Mouse (Mus musculus): ENCODE measurements around the gene Gm21987. TPM values are rescaled to one million over a fixed set of nuclear protein-coding genes. Genes with fewer than 3 reads are reported as not detected.

The Gm21987 gene
- polyA plus RNA-seq, 1 experiment = 1.4 TPM

DNA sequence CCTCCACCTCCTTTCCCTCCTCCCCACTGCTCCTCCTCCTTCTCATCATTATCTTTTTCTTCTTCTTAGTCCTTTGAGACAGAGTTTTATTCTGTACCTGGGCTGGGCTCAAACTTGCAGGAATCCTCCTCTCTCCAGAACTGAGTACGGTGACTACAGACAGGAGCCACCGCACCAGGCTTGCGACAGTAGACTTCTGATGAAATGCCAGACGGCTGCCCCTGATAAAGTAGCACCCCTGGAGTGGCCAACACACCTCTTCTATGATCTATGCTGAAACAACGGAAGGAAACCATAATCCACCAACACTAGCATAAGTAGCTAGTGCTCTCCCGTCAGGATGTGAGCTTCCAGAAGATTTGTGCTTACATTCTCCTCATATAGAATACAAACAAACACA is 40.5 kb downstream of the Gm21987 start:
- no peak for TF ChIP-seq CTCF (IDR thresholded peaks at IDR 0.05; ENCODE audit: borderline replicate concordance, insufficient read depth, low read length)
- TF ChIP-seq POLR2A (IDR thresholded peaks at IDR 0.05; ENCODE audit: low read depth, low read length) = no peak
- H3K4me1 ChIP-seq (ENCODE audit: control insufficient read depth, insufficient read depth, low read length) = 0 out of 2 replicates have a peak, but pooled peaks cover 3% of the 10 kb centered on the region
- H3K27ac ChIP-seq (ENCODE audit: insufficient read depth, low read length) = no peak overlapping the region
- no peak overlapping the region for H3K4me3 ChIP-seq (ENCODE audit: insufficient read depth, low read length)

DNA sequence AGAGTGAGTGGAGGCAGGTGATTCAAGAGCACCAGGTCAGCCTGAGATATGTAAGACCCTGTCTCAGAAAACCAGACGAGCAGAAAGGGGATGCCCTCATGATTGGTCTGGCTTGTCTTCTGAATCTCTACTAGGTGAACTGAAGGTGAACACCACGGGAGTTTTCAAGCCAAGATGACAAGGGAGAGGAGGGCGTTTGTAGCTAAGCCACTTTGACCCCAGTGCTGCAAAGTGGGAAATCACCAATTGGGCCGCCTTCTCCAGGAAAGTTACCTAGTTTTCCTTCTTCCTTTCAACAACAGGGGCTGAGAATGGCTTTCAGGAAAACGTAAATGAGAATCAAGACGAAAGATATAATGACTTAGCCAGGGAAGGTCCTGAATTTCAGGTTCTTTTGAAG is 41.9 kb downstream of the Gm21987 start:
- Histone ChIP-seq H3K4me1 (ENCODE audit: control insufficient read depth, insufficient read depth, low read length) (peaks cover 6% of the 10 kb centered on the region; the same call in 1 of the 2 replicates), H3K4me3 (ENCODE audit: insufficient read depth, low read length) (no peak overlapping the region), H3K27ac (ENCODE audit: insufficient read depth, low read length) (no peak overlapping the region)
- TF ChIP-seq POLR2A (IDR thresholded peaks at IDR 0.05; ENCODE audit: low read depth, low read length) (no peak), CTCF (IDR thresholded peaks at IDR 0.05; ENCODE audit: borderline replicate concordance, insufficient read depth, low read length) (no peak)

DNA sequence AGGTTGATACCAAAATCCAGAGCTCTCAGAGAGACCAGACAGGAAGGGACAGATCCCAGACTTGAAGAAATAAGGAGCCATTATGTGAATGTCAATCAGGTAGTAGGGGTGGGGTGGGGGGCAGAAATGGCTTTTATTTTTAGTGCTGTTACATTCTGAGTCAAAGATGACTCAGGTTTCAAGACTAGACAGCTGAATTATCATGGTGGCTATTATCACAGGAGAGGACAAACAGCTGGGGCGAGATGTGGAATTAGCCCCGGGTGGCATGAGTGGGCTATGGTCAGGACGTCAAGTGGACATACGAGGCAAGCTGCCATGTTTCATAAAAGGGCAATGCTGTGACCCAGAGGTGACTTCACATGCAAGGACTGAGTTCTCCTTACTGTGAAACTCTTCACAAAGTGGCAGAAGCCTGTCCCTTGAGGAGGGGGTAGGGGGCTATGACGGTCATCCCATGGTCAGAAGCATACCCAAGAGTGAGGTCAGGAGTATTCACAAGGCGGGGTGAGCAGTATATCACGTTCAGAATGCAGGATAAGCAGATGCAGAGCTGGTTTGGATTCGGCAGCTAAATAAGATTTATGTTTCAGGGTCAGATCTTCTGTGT is 42.5 kb downstream of the Gm21987 start:
- no peak overlapping the region for H3K4me3 ChIP-seq (ENCODE audit: insufficient read depth, low read length)

DNA sequence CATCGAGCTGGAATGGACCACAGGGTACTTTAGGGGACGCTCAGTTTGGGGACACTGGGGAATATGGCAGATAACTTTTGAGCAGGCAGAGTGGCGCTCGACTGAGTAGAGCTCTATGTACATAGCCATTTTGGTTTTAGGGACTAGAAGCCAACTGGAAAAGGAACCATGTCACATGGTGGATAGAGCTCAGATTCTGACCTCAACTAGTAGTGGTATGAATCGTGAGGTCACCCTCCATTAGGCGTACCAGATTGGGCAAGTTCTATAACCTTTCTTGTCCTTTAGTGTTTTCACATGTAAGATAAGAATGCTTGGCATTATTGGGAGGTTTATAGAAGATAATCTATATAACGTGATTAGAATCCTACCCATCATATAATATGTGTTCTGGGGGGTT is 43.5 kb downstream of the Gm21987 start:
- no peak for TF ChIP-seq POLR2A (IDR thresholded peaks at IDR 0.05; ENCODE audit: low read depth, low read length)
- Histone ChIP-seq H3K4me3 (ENCODE audit: insufficient read depth, low read length) (no peak overlapping the region), H3K4me1 (ENCODE audit: control insufficient read depth, insufficient read depth, low read length) (peaks cover 13% of the 10 kb centered on the region), H3K27ac (ENCODE audit: insufficient read depth, low read length) (no peak overlapping the region)

More for the DNA sequence above, 42.5 kb downstream of the Gm21987 start:
- H3K4me1 ChIP-seq (ENCODE audit: control insufficient read depth, insufficient read depth, low read length) = peaks cover 8% of the 10 kb centered on the region; the same call in 1 of the 2 replicates
- TF ChIP-seq CTCF (IDR thresholded peaks at IDR 0.05; ENCODE audit: borderline replicate concordance, insufficient read depth, low read length) (no peak), POLR2A (IDR thresholded peaks at IDR 0.05; ENCODE audit: low read depth, low read length) (no peak)
- H3K27ac ChIP-seq (ENCODE audit: insufficient read depth, low read length) = no peak overlapping the region

DNA sequence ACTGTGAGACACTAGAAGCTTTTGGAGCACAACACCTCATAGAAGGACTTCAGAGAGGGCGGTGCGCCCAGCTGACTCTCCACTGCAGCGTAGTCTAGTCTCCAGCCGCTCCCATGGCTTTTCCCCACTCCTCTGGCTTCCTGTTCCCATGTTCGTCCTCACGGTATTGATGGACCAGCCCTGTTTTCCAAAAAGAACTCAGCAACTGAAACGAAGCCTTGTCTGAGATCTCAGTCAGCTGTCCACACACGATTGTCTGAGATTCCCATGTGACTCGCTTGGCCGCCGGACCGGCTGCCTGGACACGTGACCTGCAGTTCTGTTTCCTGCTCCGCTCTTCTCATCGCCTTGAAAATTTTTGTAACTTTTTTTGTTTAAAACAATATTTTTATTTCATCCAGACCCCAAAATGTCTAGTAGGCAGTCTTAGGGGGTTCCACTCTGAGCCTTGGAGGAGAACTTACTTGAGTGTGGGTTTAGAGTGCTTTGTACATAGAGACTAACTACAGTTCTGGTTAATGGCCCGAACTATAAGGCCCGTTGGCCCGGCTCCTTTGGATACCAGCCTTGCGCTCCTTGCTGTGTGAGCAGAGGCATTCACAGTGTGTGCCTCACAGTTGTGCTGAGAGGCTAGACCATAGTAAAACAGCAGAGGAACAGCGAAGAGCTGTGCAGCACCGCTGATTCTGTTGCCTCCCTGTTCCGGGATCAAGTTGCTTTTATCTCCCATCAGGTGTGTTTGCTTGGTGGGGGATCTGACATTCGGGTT is 45.5 kb downstream of the Gm21987 start:
- Histone ChIP-seq H3K27ac (ENCODE audit: insufficient read depth, low read length) (no peak overlapping the region), H3K4me3 (ENCODE audit: insufficient read depth, low read length) (no peak overlapping the region), H3K4me1 (ENCODE audit: control insufficient read depth, insufficient read depth, low read length) (peaks cover 19% of the 10 kb centered on the region)
- TF ChIP-seq CTCF (IDR thresholded peaks at IDR 0.05; ENCODE audit: borderline replicate concordance, insufficient read depth, low read length) (no peak), POLR2A (IDR thresholded peaks at IDR 0.05; ENCODE audit: low read depth, low read length) (no peak)

DNA sequence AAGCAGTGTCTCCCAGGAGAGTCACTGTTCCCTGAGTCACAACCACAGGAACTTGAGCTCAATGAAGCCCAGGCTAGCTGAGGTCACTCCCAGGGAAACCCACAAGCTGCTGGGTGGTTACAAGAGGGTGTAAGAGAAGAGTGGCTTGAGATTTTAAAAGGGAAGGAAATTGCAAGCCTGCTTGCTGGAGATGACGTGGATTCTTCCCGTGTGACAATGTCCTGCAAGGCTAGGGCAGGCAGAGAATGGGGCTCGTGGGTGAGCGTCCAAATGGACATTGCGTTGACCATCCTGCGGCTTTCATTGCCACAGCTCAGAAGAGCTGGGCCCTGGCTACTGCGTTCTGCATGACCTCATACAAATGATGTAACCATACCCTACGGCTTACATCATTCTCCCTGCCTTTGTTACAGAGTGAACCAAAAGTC is 47.4 kb downstream of the Gm21987 start:
- TF ChIP-seq CTCF (IDR thresholded peaks at IDR 0.05; ENCODE audit: borderline replicate concordance, insufficient read depth, low read length) (no peak), POLR2A (IDR thresholded peaks at IDR 0.05; ENCODE audit: low read depth, low read length) (no peak)
- Histone ChIP-seq H3K4me3 (ENCODE audit: insufficient read depth, low read length) (no peak overlapping the region), H3K27ac (ENCODE audit: insufficient read depth, low read length) (peak overlapping the region; percentile 56), H3K4me1 (ENCODE audit: control insufficient read depth, insufficient read depth, low read length) (peaks cover 19% of the 10 kb centered on the region)

DNA sequence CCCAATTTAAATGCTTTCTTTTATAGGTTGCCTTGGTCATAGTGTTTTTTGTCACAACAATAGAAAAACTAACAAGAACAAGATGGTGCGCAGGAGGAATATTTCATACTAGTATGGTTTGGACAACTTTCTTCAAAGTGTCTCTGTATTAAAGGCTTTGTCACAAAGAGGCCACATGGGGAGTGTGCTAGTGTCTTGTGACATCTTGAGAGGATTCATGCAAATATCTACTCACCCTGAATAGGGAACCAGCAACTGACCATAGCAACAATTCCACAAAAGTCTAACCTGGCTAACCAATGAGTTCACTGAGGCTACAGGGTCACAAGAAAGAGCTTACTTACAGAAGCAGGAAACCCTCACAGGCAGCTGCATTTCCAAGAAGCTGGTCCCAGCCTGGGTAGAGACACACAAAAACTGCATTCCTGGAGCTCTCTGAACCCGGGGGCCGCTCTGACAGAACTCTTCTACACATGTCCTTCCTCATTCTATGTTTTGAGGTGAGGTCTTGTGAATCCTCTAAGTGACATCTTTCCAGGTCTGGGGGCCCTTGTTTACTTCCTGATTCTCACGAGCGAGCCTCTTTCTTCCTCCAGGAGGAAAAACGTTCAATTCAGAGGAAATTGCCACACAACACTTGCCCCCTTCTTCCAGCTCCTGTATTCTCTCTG is 48.4 kb downstream of the Gm21987 start:
- Histone ChIP-seq H3K4me3 (ENCODE audit: insufficient read depth, low read length) (no peak overlapping the region), H3K4me1 (ENCODE audit: control insufficient read depth, insufficient read depth, low read length) (peaks cover 19% of the 10 kb centered on the region), H3K27ac (ENCODE audit: insufficient read depth, low read length) (no peak overlapping the region)
- TF ChIP-seq CTCF (IDR thresholded peaks at IDR 0.05; ENCODE audit: borderline replicate concordance, insufficient read depth, low read length) (no peak), POLR2A (IDR thresholded peaks at IDR 0.05; ENCODE audit: low read depth, low read length) (no peak)

DNA sequence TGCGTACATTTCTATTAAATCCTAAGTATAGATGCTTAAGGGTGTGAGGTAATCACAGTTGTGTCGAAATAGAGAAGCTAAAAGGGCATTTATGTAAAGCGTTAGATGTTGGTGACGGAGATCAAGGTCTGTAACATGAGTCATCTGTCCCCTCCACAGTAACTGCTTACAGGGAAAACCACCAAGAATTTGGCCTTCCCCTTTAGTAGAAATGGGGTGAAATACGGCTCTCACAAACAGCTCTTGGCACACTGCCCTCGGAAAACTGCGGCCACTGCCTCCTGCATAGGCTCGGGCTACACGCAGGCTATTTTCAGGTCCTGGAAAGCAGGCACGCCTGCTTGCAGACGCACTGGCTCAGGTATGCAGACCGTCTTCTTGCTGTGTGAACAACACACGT is 49.3 kb downstream of the Gm21987 start:
- peak overlapping the region; percentile 7 for H3K27ac ChIP-seq (ENCODE audit: insufficient read depth, low read length)

DNA sequence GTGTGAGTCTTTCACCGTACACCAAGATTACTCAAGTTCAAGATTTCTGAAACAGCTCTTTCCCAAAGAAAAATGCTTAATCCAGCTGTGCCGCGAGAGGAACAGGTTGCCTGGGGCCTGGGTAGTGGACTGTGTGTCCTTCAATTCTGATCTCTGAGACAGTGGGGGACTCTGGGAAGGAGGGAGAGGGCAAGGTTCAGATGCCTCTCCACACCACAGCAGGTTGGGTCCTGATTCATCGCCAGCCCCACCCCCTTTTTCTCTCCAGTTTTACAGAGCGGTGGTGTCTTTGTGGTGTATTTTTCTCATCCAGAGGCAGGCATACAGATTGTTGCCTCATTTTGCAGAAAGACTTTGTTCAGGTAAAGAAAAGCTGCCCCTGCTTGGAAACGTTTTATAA is 51.4 kb downstream of the Gm21987 start:
- TF ChIP-seq POLR2A (IDR thresholded peaks at IDR 0.05; ENCODE audit: low read depth, low read length) (no peak), CTCF (IDR thresholded peaks at IDR 0.05; ENCODE audit: borderline replicate concordance, insufficient read depth, low read length) (no peak)
- no peak overlapping the region for H3K4me3 ChIP-seq (ENCODE audit: insufficient read depth, low read length)
- H3K27ac ChIP-seq (ENCODE audit: insufficient read depth, low read length) = no peak overlapping the region
- peaks cover 16% of the 10 kb centered on the region for H3K4me1 ChIP-seq (ENCODE audit: control insufficient read depth, insufficient read depth, low read length)

More for the DNA sequence above, 49.3 kb downstream of the Gm21987 start:
- Histone ChIP-seq H3K4me1 (ENCODE audit: control insufficient read depth, insufficient read depth, low read length) (peaks cover 19% of the 10 kb centered on the region), H3K4me3 (ENCODE audit: insufficient read depth, low read length) (no peak overlapping the region)
- TF ChIP-seq CTCF (IDR thresholded peaks at IDR 0.05; ENCODE audit: borderline replicate concordance, insufficient read depth, low read length) = no peak
- no peak for TF ChIP-seq POLR2A (IDR thresholded peaks at IDR 0.05; ENCODE audit: low read depth, low read length)

DNA sequence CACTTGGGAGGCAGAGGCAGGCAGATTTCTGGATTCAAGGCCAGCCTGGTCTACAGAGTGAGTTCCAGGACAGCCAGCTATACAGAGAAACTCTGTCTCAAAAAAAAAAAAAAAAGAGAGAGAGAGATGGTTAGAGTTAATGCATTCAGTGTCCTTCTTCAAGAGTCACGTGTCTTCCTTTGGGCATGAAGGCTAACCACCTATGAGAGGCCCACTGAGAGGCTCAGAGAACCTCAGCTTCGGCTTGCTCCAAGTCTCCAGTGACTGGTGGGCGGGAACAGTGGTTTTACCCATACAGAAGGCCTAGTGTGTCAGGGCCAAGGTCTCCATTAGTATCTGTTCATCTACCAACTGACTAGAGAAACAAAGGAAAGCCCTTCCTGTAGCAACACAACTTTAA is 52.2 kb downstream of the Gm21987 start:
- TF ChIP-seq CTCF (IDR thresholded peaks at IDR 0.05; ENCODE audit: borderline replicate concordance, insufficient read depth, low read length) (no peak), POLR2A (IDR thresholded peaks at IDR 0.05; ENCODE audit: low read depth, low read length) (no peak)
- Histone ChIP-seq H3K27ac (ENCODE audit: insufficient read depth, low read length) (no peak overlapping the region), H3K4me1 (ENCODE audit: control insufficient read depth, insufficient read depth, low read length) (peaks cover 16% of the 10 kb centered on the region), H3K4me3 (ENCODE audit: insufficient read depth, low read length) (no peak overlapping the region)

Measured in embryonic fibroblast, embryonic 13.5 days (primary cell).